Mouse (Mus musculus): ENCODE measurements around the gene Cog5. TPM values are rescaled to one million over a fixed set of nuclear protein-coding genes. Genes with fewer than 3 reads are reported as not detected.

The Cog5 gene
- polyA plus RNA-seq, 1 experiment from 2014 or later: 34.3 TPM

- no peak for DNase-seq (ENCODE audit: low spot score, missing footprints)
- 94% methylated on average over 11 of the region's 11 CpGs for WGBS
- no peak for ATAC-seq (ENCODE audit: low FRiP score)
Measured at GRCm38 (mm10) chr12:31885844-31886606, 231.4 kb downstream of the Cog5 start.

GRCm38 (mm10) chr12:31890685-31891084, 236.0 kb downstream of the Cog5 start:
- Histone ChIP-seq H3K4me3 (ENCODE audit: low read depth, low read length) (no peak overlapping the region), H3K9me3 (ENCODE audit: control insufficient read depth, low read length) (no peaks in the 10 kb centered on the region), H3K27ac (ENCODE audit: low read depth, low read length) (no peak overlapping the region), H3K36me3 (ENCODE audit: control insufficient read depth, insufficient read depth, low read length) (no peaks in the 10 kb centered on the region), H3K4me2 (no peak overlapping the region), H3K4me1 (ENCODE audit: control insufficient read depth, insufficient read depth, low read length) (peaks cover 9% of the 10 kb centered on the region), H3K27me3 (ENCODE audit: control insufficient read depth, insufficient read depth, low read length) (no peaks in the 10 kb centered on the region), H3K9ac (ENCODE audit: low read length) (no peak overlapping the region)
- no peak for ATAC-seq (ENCODE audit: low FRiP score)
- 64% methylated on average over 6 of the region's 6 CpGs for WGBS
- no peak for DNase-seq (ENCODE audit: low spot score, missing footprints)

More at GRCm38 (mm10) chr12:31885844-31886606, 231.4 kb downstream of the Cog5 start:
- H3K9ac ChIP-seq (ENCODE audit: low read length): no peak overlapping the region
- no peak overlapping the region for H3K27ac ChIP-seq (ENCODE audit: low read depth, low read length)
- H3K27me3 ChIP-seq (ENCODE audit: control insufficient read depth, insufficient read depth, low read length): no peaks in the 10 kb centered on the region
- H3K4me3 ChIP-seq (ENCODE audit: low read depth, low read length): no peak overlapping the region
- H3K9me3 ChIP-seq (ENCODE audit: control insufficient read depth, low read length): no peaks in the 10 kb centered on the region
- no peak overlapping the region for H3K4me2 ChIP-seq
- no peaks in the 10 kb centered on the region for H3K36me3 ChIP-seq (ENCODE audit: control insufficient read depth, insufficient read depth, low read length)
- no peaks in the 10 kb centered on the region; the same call in 1 of the 2 replicates for H3K4me1 ChIP-seq (ENCODE audit: control insufficient read depth, insufficient read depth, low read length)

DNA sequence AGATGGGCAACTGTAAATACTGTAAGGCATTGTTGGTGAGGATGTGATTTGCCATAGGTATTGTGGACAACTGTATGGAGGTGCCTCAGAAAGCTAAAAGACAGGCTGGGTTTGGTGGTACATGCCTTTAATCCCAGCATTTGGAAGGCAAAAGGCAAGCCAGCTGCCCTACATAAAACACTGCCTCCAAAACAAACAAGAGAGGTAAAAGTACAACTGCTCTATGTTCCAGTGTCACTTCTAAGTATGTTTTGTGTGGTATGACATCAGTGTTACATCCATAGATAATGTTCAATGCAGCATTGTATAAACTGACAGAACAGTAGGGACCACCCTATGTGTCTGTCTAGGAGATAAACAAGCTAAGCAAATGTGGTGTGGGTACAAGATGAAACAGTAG, 237.4 kb downstream of the Cog5 start:
- Histone ChIP-seq H3K4me2 (no peak overlapping the region), H3K4me1 (ENCODE audit: control insufficient read depth, insufficient read depth, low read length) (peaks cover 22% of the 10 kb centered on the region), H3K27me3 (ENCODE audit: control insufficient read depth, insufficient read depth, low read length) (no peaks in the 10 kb centered on the region), H3K9me3 (ENCODE audit: control insufficient read depth, low read length) (no peaks in the 10 kb centered on the region), H3K4me3 (ENCODE audit: low read depth, low read length) (no peak overlapping the region), H3K27ac (ENCODE audit: low read depth, low read length) (no peak overlapping the region), H3K36me3 (ENCODE audit: control insufficient read depth, insufficient read depth, low read length) (no peaks in the 10 kb centered on the region), H3K9ac (ENCODE audit: low read length) (no peak overlapping the region)
- no peak for DNase-seq (ENCODE audit: low spot score, missing footprints)
- no peak for ATAC-seq (ENCODE audit: low FRiP score)

- WGBS: 88% methylated on average over 7 of the region's 7 CpGs
- Histone ChIP-seq H3K27me3 (ENCODE audit: control insufficient read depth, insufficient read depth, low read length) (no peaks in the 10 kb centered on the region), H3K4me1 (ENCODE audit: control insufficient read depth, insufficient read depth, low read length) (peaks cover 22% of the 10 kb centered on the region), H3K27ac (ENCODE audit: low read depth, low read length) (no peak overlapping the region), H3K4me2 (no peak overlapping the region), H3K4me3 (ENCODE audit: low read depth, low read length) (no peak overlapping the region), H3K9ac (ENCODE audit: low read length) (no peak overlapping the region), H3K9me3 (ENCODE audit: control insufficient read depth, low read length) (no peaks in the 10 kb centered on the region), H3K36me3 (ENCODE audit: control insufficient read depth, insufficient read depth, low read length) (no peaks in the 10 kb centered on the region)
- ATAC-seq (ENCODE audit: low FRiP score): no peak
- DNase-seq (ENCODE audit: low spot score, missing footprints): no peak
Measured at GRCm38 (mm10) chr12:31892771-31893170, 238.1 kb downstream of the Cog5 start.

- no peak overlapping the region for H3K9ac ChIP-seq (ENCODE audit: low read length)
- H3K4me1 ChIP-seq (ENCODE audit: control insufficient read depth, insufficient read depth, low read length): peaks cover 22% of the 10 kb centered on the region
- peak overlapping the region; percentile 16; the same call in 1 of the 2 replicates for H3K27ac ChIP-seq (ENCODE audit: low read depth, low read length)
- DNase-seq (ENCODE audit: low spot score, missing footprints): peak; percentile 89
- WGBS: 25% methylated on average over 8 of the region's 8 CpGs
- ATAC-seq (ENCODE audit: low FRiP score): peak; percentile 60
- no peaks in the 10 kb centered on the region for H3K9me3 ChIP-seq (ENCODE audit: control insufficient read depth, low read length)
- H3K36me3 ChIP-seq (ENCODE audit: control insufficient read depth, insufficient read depth, low read length): no peaks in the 10 kb centered on the region
- no peaks in the 10 kb centered on the region for H3K27me3 ChIP-seq (ENCODE audit: control insufficient read depth, insufficient read depth, low read length)
- no peak overlapping the region for H3K4me2 ChIP-seq
- no peak overlapping the region for H3K4me3 ChIP-seq (ENCODE audit: low read depth, low read length)
Measured at GRCm38 (mm10) chr12:31895095-31895734, 240.5 kb downstream of the Cog5 start.

DNA sequence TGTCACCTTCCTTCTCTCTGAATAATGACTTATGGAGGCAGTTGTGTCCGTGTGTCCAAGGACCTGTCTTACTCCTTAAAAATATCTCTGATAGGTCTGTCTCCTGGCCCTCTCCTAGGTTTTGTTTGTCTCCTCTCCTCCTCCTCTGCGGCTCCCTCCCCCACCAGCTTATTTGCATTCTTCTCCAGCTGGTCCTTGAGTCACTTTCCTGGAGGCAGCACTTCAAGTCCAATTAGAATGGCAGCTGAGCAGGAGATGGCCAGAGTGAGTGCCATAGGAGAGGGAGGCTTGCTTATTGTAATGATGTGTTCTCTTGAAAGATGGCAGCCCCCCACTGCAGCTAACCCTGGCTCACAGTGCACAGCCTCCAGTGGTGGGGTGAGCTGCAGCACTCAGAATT, 241.2 kb downstream of the Cog5 start:
- Histone ChIP-seq H3K9ac (ENCODE audit: low read length) (no peak overlapping the region), H3K9me3 (ENCODE audit: control insufficient read depth, low read length) (no peaks in the 10 kb centered on the region), H3K27ac (ENCODE audit: low read depth, low read length) (no peak overlapping the region; the same call in 1 of the 2 replicates), H3K36me3 (ENCODE audit: control insufficient read depth, insufficient read depth, low read length) (no peaks in the 10 kb centered on the region), H3K4me3 (ENCODE audit: low read depth, low read length) (no peak overlapping the region), H3K27me3 (ENCODE audit: control insufficient read depth, insufficient read depth, low read length) (no peaks in the 10 kb centered on the region), H3K4me2 (no peak overlapping the region), H3K4me1 (ENCODE audit: control insufficient read depth, insufficient read depth, low read length) (peaks cover 22% of the 10 kb centered on the region)
- ATAC-seq (ENCODE audit: low FRiP score) (peak; percentile 83), DNase-seq (ENCODE audit: low spot score, missing footprints) (peak; percentile 83)
- WGBS: 0% methylated on average over 2 of the region's 2 CpGs

GRCm38 (mm10) chr12:31896295-31896694, 241.6 kb downstream of the Cog5 start:
- H3K4me2 ChIP-seq: no peak overlapping the region
- H3K27ac ChIP-seq (ENCODE audit: low read depth, low read length): no peak overlapping the region; the same call in 1 of the 2 replicates
- H3K9me3 ChIP-seq (ENCODE audit: control insufficient read depth, low read length): no peaks in the 10 kb centered on the region
- H3K27me3 ChIP-seq (ENCODE audit: control insufficient read depth, insufficient read depth, low read length): no peaks in the 10 kb centered on the region
- ATAC-seq (ENCODE audit: low FRiP score) (no peak), DNase-seq (ENCODE audit: low spot score, missing footprints) (peak; percentile 87)
- no peak overlapping the region for H3K9ac ChIP-seq (ENCODE audit: low read length)
- no peak overlapping the region for H3K4me3 ChIP-seq (ENCODE audit: low read depth, low read length)
- H3K36me3 ChIP-seq (ENCODE audit: control insufficient read depth, insufficient read depth, low read length): no peaks in the 10 kb centered on the region
- 13% methylated on average over 5 of the region's 5 CpGs for WGBS
- peaks cover 22% of the 10 kb centered on the region for H3K4me1 ChIP-seq (ENCODE audit: control insufficient read depth, insufficient read depth, low read length)

- 24% methylated on average over 8 of the region's 8 CpGs for WGBS
- H3K9ac ChIP-seq (ENCODE audit: low read length): no peak overlapping the region
- H3K27ac ChIP-seq (ENCODE audit: low read depth, low read length): no peak overlapping the region
- peak; percentile 87 for DNase-seq (ENCODE audit: low spot score, missing footprints)
- H3K4me1 ChIP-seq (ENCODE audit: control insufficient read depth, insufficient read depth, low read length): peaks cover 22% of the 10 kb centered on the region
- 0 out of 2 replicates have a peak, but pooled peaks have one; percentile 41 for ATAC-seq (ENCODE audit: low FRiP score)
- no peak overlapping the region for H3K4me2 ChIP-seq
- no peak overlapping the region for H3K4me3 ChIP-seq (ENCODE audit: low read depth, low read length)
- no peaks in the 10 kb centered on the region for H3K27me3 ChIP-seq (ENCODE audit: control insufficient read depth, insufficient read depth, low read length)
- H3K9me3 ChIP-seq (ENCODE audit: control insufficient read depth, low read length): no peaks in the 10 kb centered on the region
- H3K36me3 ChIP-seq (ENCODE audit: control insufficient read depth, insufficient read depth, low read length): no peaks in the 10 kb centered on the region
Measured at GRCm38 (mm10) chr12:31896986-31897385, 242.3 kb downstream of the Cog5 start.

DNA sequence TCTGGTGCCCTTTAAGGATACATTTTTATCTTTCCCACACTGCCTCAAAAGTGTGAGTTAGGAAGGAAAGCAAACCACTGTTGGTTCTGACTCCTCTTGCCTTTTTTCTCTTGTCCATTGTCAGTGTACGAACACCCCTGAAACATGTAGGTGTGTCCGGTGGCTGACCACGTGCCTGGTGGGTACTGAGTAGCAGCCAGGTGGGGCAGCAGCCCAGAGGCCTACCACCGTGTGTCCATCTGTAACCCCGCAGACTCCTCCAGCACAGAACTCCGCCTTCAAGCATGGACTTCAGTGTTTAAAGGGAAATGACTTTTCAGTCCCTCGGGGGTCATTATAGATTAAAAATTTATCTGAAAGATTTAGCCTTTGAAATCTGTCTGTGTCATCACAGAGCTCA, 242.8 kb downstream of the Cog5 start:
- Histone ChIP-seq H3K27me3 (ENCODE audit: control insufficient read depth, insufficient read depth, low read length) (no peaks in the 10 kb centered on the region), H3K36me3 (ENCODE audit: control insufficient read depth, insufficient read depth, low read length) (no peaks in the 10 kb centered on the region), H3K4me2 (no peak overlapping the region), H3K9me3 (ENCODE audit: control insufficient read depth, low read length) (no peaks in the 10 kb centered on the region), H3K27ac (ENCODE audit: low read depth, low read length) (no peak overlapping the region), H3K4me3 (ENCODE audit: low read depth, low read length) (no peak overlapping the region), H3K9ac (ENCODE audit: low read length) (no peak overlapping the region), H3K4me1 (ENCODE audit: control insufficient read depth, insufficient read depth, low read length) (peaks cover 22% of the 10 kb centered on the region)
- 66% methylated on average over 7 of the region's 7 CpGs for WGBS
- ATAC-seq (ENCODE audit: low FRiP score) (no peak), DNase-seq (ENCODE audit: low spot score, missing footprints) (no peak)
